Mouse (Mus musculus): ENCODE results near the gene Lgals8. TPM values are rescaled to one million over a fixed set of nuclear protein-coding genes. Genes with fewer than 3 reads are reported as not detected.
A peak's percentile ranks its signal among the peaks of the same experiment; 100 is the strongest.
"Not testable (repeated sequence)": the region's sequence is repeated elsewhere in the genome, so short reads cannot be mapped to it uniquely, and the experiment has no call there.

Lgals8 gene
- polyA plus RNA-seq, 1 experiment = 115 TPM

DNA sequence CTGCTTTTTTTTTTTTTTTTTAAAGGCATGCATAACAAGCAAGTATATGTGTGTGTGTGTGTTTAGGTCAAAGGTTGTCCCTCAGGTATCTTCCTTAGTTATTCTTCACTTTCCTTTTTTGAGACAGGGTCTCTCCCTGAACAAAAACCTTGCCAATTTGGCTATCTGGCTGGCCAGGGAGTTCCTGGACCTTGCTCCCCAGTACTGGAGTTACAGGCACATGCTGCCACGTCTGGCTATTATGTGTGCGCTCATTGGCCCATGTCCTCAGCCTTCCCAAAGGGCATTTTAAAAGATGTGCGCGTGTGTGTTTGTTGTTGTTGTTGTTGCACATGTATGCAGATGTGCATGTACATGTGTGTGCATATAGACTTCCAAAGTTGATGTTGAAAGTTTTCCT is 12.1 kb upstream of the Lgals8 start:
- Histone ChIP-seq H3K4me3 (ENCODE audit: control insufficient read depth, low read depth, low read length) (no peak overlapping the region), H3K36me3 (ENCODE audit: control insufficient read depth, insufficient read depth, low read length) (no peaks in the 10 kb centered on the region), H3K4me1 (ENCODE audit: control insufficient read depth, insufficient read depth, low read length) (no peaks in the 10 kb centered on the region), H3K27me3 (ENCODE audit: control insufficient read depth, insufficient read depth, low read length) (no peaks in the 10 kb centered on the region), H3K27ac (ENCODE audit: control insufficient read depth, insufficient read depth, low read depth, low read length) (no peak overlapping the region)
- TF ChIP-seq CTCF (IDR thresholded peaks at IDR 0.05; ENCODE audit: control insufficient read depth, insufficient read depth, insufficient replicate concordance, low read depth, low read length) (no peak), POLR2A (IDR thresholded peaks at IDR 0.05; ENCODE audit: control insufficient read depth, low read depth, low read length) (no peak)

DNA sequence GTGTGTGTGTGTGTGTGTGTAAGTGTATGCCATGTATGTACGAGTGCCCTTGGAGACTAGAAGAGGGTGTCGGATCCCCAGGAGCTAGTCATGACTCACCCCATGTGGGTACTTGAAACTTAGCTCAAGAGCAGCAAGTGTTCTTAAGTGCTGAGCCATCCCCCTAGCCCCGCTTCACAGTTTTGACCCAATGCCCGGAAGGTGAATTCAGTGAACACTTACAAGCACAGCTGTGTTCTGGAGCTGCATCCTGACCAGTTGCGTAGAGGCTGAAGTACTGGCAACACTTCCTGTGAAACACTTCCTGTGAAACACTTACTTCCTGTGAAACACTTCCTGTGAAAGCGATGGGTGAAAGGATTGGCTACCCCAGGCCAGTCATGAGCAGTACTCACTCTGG is 10.5 kb upstream of the Lgals8 start:
- no peak for TF ChIP-seq POLR2A (IDR thresholded peaks at IDR 0.05; ENCODE audit: control insufficient read depth, low read depth, low read length)
- H3K4me1 ChIP-seq (ENCODE audit: control insufficient read depth, insufficient read depth, low read length) = no peaks in the 10 kb centered on the region
- H3K4me3 ChIP-seq (ENCODE audit: control insufficient read depth, low read depth, low read length) = no peak overlapping the region
- no peaks in the 10 kb centered on the region for H3K36me3 ChIP-seq (ENCODE audit: control insufficient read depth, insufficient read depth, low read length)
- no peak overlapping the region for H3K27ac ChIP-seq (ENCODE audit: control insufficient read depth, insufficient read depth, low read depth, low read length)
- H3K27me3 ChIP-seq (ENCODE audit: control insufficient read depth, insufficient read depth, low read length) = no peaks in the 10 kb centered on the region

DNA sequence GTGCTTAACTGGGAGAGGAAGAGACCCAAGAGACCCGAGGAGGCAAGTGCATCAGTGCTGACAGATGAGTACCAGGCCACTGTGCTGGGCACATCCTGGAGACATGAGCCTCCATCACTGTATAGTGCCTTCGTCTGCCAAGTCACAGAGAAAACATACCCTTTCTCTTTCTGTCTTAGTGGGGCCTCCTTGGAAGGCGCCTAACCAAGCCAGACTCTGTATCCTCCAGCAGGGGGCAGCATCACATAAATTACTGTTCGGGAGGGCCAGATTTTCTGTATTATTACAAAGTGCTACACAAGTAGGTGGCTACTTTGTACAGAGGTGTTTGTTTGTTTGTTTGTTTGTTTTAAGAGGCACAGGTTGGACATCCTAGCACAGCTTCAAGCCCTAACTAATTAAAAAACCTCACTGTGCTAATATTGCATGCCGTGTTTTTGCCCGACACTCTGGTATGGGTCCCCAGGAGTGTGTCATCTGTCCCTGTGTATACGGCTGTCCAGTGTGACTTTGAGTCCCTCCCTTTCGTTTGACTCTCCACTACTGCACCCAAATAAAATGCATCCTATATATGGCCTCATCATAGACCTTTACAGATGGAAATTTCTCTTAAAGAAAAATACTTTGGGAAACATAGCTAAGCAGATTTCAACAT is 9.1 kb upstream of the Lgals8 start:
- Histone ChIP-seq H3K36me3 (ENCODE audit: control insufficient read depth, insufficient read depth, low read length) (no peaks in the 10 kb centered on the region), H3K4me1 (ENCODE audit: control insufficient read depth, insufficient read depth, low read length) (no peaks in the 10 kb centered on the region), H3K27ac (ENCODE audit: control insufficient read depth, insufficient read depth, low read depth, low read length) (no peak overlapping the region), H3K4me3 (ENCODE audit: control insufficient read depth, low read depth, low read length) (no peak overlapping the region), H3K27me3 (ENCODE audit: control insufficient read depth, insufficient read depth, low read length) (no peaks in the 10 kb centered on the region)
- peak; percentile 37; the same call in 1 of the 2 replicates for TF ChIP-seq CTCF (IDR thresholded peaks at IDR 0.05; ENCODE audit: control insufficient read depth, insufficient read depth, insufficient replicate concordance, low read depth, low read length)
- TF ChIP-seq POLR2A (IDR thresholded peaks at IDR 0.05; ENCODE audit: control insufficient read depth, low read depth, low read length) = no peak

DNA sequence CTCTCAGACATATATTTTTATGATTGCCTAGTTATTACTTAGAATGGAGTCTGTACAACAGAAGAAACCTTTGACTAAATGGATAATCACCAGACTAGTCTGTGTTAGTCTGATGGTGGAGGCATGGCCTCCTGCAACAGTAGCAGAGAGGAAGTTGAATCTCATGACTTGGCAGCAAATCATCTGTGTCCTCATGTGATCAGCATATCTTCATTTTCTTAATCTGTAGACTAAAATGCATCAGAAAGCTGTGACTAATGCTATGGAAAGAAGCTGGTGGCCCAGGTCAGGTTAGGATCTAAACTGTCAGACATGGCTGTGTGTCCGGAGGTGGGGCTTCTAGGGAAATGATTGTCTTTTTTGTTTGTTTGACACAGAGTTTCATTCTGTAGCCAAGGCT is 3.7 kb upstream of the Lgals8 start:
- TF ChIP-seq POLR2A (IDR thresholded peaks at IDR 0.05; ENCODE audit: control insufficient read depth, low read depth, low read length) (no peak), CTCF (IDR thresholded peaks at IDR 0.05; ENCODE audit: control insufficient read depth, insufficient read depth, insufficient replicate concordance, low read depth, low read length) (no peak)
- Histone ChIP-seq H3K36me3 (ENCODE audit: control insufficient read depth, insufficient read depth, low read length) (no peaks in the 10 kb centered on the region), H3K27me3 (ENCODE audit: control insufficient read depth, insufficient read depth, low read length) (no peaks in the 10 kb centered on the region), H3K4me3 (ENCODE audit: control insufficient read depth, low read depth, low read length) (no peak overlapping the region), H3K27ac (ENCODE audit: control insufficient read depth, insufficient read depth, low read depth, low read length) (no peak overlapping the region), H3K4me1 (ENCODE audit: control insufficient read depth, insufficient read depth, low read length) (no peaks in the 10 kb centered on the region)

DNA sequence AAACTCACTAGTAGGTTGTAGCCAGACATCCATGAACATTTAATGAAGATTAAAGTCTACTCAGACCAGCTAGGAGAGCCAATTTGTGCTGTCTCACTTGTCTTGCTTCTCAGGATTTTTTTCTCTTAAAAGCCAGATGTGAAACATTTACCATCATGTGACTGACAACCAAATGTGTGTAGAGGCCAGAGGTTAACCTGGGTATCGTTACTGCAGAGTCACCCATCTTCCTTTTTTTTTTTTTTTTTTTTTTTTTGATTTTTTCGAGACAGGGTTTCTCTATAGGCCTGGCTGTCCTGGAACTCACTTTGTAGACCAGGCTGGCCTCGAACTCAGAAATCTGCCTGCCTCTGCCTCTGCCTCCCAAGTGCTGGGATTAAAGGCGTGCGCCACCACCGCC is 585 bp downstream of the Lgals8 start:
- H3K4me3 ChIP-seq (ENCODE audit: control insufficient read depth, low read depth, low read length) = peak overlapping the region; percentile 60
- H3K36me3 ChIP-seq (ENCODE audit: control insufficient read depth, insufficient read depth, low read length); H3K4me1 ChIP-seq (ENCODE audit: control insufficient read depth, insufficient read depth, low read length); H3K27ac ChIP-seq (ENCODE audit: control insufficient read depth, insufficient read depth, low read depth, low read length); H3K27me3 ChIP-seq (ENCODE audit: control insufficient read depth, insufficient read depth, low read length): not testable (repeated sequence)

DNA sequence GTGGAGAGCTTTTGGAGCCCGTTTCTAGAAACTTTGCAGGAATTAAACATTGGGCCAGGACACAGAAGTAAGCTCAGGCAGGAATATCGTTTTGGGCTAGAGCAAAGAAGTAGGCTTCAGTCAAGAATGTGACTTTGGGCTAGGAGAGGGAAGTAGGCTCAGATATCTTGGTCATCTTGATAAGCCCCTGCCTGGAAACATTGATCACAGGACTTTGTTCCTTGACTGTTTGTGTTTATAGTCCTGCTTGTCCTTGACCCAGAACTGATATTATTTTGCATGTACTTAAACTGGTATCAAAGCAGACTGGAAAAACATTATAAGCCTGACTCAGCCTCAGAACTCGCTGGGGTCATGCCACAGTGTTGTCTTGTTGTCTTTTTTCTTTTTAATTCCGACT is 2.1 kb downstream of the Lgals8 start:
- TF ChIP-seq CTCF (IDR thresholded peaks at IDR 0.05; ENCODE audit: control insufficient read depth, insufficient read depth, insufficient replicate concordance, low read depth, low read length) (no peak), POLR2A (IDR thresholded peaks at IDR 0.05; ENCODE audit: control insufficient read depth, low read depth, low read length) (no peak)
- no peaks in the 10 kb centered on the region for H3K27me3 ChIP-seq (ENCODE audit: control insufficient read depth, insufficient read depth, low read length)
- H3K36me3 ChIP-seq (ENCODE audit: control insufficient read depth, insufficient read depth, low read length) = no peaks in the 10 kb centered on the region
- peak overlapping the region; percentile 19; the same call in 1 of the 2 replicates for H3K4me3 ChIP-seq (ENCODE audit: control insufficient read depth, low read depth, low read length)
- no peak overlapping the region for H3K27ac ChIP-seq (ENCODE audit: control insufficient read depth, insufficient read depth, low read depth, low read length)
- H3K4me1 ChIP-seq (ENCODE audit: control insufficient read depth, insufficient read depth, low read length) = no peaks in the 10 kb centered on the region; the same call in none of the 2 replicates

DNA sequence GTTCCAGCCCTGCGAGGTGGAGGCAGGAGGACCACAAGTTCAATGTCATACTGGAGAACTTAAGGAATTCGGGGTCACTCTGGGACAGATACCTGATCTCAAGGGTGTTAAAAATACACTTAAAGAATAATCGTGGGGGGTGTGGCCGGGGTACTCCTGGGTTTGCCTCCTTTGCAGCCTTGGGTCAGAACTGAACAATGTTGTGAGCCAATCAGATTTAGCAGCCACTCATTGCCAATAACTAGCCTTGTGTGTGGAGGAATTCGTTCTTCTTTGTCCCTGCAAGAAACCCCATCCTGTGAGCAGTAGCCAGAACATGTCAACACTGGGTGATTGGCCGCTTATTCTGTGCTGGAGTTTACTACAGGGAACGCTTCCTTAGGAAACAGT is 3.0 kb downstream of the Lgals8 start:
- no peak for TF ChIP-seq POLR2A (IDR thresholded peaks at IDR 0.05; ENCODE audit: control insufficient read depth, low read depth, low read length)
- TF ChIP-seq CTCF (IDR thresholded peaks at IDR 0.05; ENCODE audit: control insufficient read depth, insufficient read depth, insufficient replicate concordance, low read depth, low read length) = no peak
- Histone ChIP-seq H3K36me3 (ENCODE audit: control insufficient read depth, insufficient read depth, low read length) (no peaks in the 10 kb centered on the region), H3K27ac (ENCODE audit: control insufficient read depth, insufficient read depth, low read depth, low read length) (peak overlapping the region; percentile 46), H3K4me1 (ENCODE audit: control insufficient read depth, insufficient read depth, low read length) (no peaks in the 10 kb centered on the region; the same call in none of the 2 replicates), H3K27me3 (ENCODE audit: control insufficient read depth, insufficient read depth, low read length) (no peaks in the 10 kb centered on the region), H3K4me3 (ENCODE audit: control insufficient read depth, low read depth, low read length) (peak overlapping the region; percentile 94)

Data from testis, adult 2 months (tissue).